Mouse (Mus musculus): Measurements from ENCODE around the gene Card6.

- no peak for TF ChIP-seq HCFC1 (IDR thresholded peaks at IDR 0.05; ENCODE audit: borderline replicate concordance, insufficient read depth, low read length)
- TF ChIP-seq ZNF384 (IDR thresholded peaks at IDR 0.05; ENCODE audit: low read depth, low read length), result no peak
- no peak for TF ChIP-seq CHD2 (IDR thresholded peaks at IDR 0.05; ENCODE audit: low read depth, low read length)
Observed at GRCm38 (mm10) chr15:5134179-5134578, 25.8 kb upstream of the Card6 start.
